ENCODE assay signal across 11 mouse cellular contexts in genomic region chr7:82497064-82497463, GRCm38 (mm10).
"Had no signal": no experiment of that assay in that cellular context is flagged by ENCODE, and none has a peak within 500 bp of the region (broad histone marks: within the 10 kb centered on the region; RNA-seq: fewer than 3 reads in every experiment).

No protein-coding gene starts in this region.

- H3K4me2 ChIP-seq: limb, embryonic 13.5 days; neural tube, embryonic 12.5 days had no signal

- H3K9ac ChIP-seq: limb, embryonic 13.5 days; liver, embryonic 14.5 days; neural tube, embryonic 12.5 days had no signal

- H3K27ac ChIP-seq: layer of hippocampus, adult 2 months; limb, embryonic 13.5 days; liver, embryonic 14.5 days; neural tube, embryonic 12.5 days; stomach, postnatal 0 days had no signal

- H3K36me3 ChIP-seq: limb, embryonic 13.5 days; neural tube, embryonic 12.5 days had no signal

- H3K4me3 ChIP-seq: layer of hippocampus, adult 2 months; limb, embryonic 13.5 days; neural tube, embryonic 12.5 days had no signal

- DNase-seq: kidney, adult 8-10 months; kidney, postnatal 10 days; kidney, postnatal 4 days; left cerebral cortex, postnatal 4 days; lung, adult 18-20 months; thymus, postnatal 4 days had no signal

- H3K27me3 ChIP-seq: limb, embryonic 13.5 days; neural tube, embryonic 12.5 days had no signal

- H3K4me1 ChIP-seq: limb, embryonic 13.5 days; neural tube, embryonic 12.5 days had no signal

- H3K9me3 ChIP-seq: limb, embryonic 13.5 days; neural tube, embryonic 12.5 days had no signal
